Mouse (Mus musculus): ENCODE results near the gene Pla2g12a.
A peak's percentile ranks its signal among the peaks of the same experiment; 100 is the strongest.

Pla2g12a gene

GRCm38 (mm10) chr3:129898886-129899285 lies 20.5 kb downstream of the Pla2g12a start:
- peak; percentile 42 for DNase-seq (ENCODE audit: low read depth)

GRCm38 (mm10) chr3:129901271-129901809 lies 22.9 kb downstream of the Pla2g12a start, which contains the start of gene Casp6:
Gene Casp6, plus strand, starts transcription at chr3:129901425.
- DNase-seq (ENCODE audit: low read depth), result peak; percentile 89

GRCm38 (mm10) chr3:129903369-129903768 lies 25.0 kb downstream of the Pla2g12a start:
- no peak for DNase-seq (ENCODE audit: low read depth)

GRCm38 (mm10) chr3:129903866-129904265 lies 25.5 kb downstream of the Pla2g12a start:
- no peak for DNase-seq (ENCODE audit: low read depth)

- no peak for DNase-seq (ENCODE audit: low read depth)
Measured at GRCm38 (mm10) chr3:129904381-129905132, 26.2 kb downstream of the Pla2g12a start.

GRCm38 (mm10) chr3:129912025-129912424 lies 33.6 kb downstream of the Pla2g12a start:
- DNase-seq (ENCODE audit: low read depth), result no peak

- no peak for DNase-seq (ENCODE audit: low read depth)
Measured at GRCm38 (mm10) chr3:129913241-129913640, 34.8 kb downstream of the Pla2g12a start.

- DNase-seq (ENCODE audit: low read depth), result no peak
Measured at GRCm38 (mm10) chr3:129917424-129917823, 39.0 kb downstream of the Pla2g12a start.

- peak; percentile 67 for DNase-seq (ENCODE audit: low read depth)
Measured at GRCm38 (mm10) chr3:129918434-129918833, 40.0 kb downstream of the Pla2g12a start.

GRCm38 (mm10) chr3:129923581-129923980 lies 45.2 kb downstream of the Pla2g12a start:
- DNase-seq (ENCODE audit: low read depth), result no peak

- no peak for DNase-seq (ENCODE audit: low read depth)
Measured at GRCm38 (mm10) chr3:129925861-129926260, 47.5 kb downstream of the Pla2g12a start.

- no peak for DNase-seq (ENCODE audit: low read depth)
Measured at GRCm38 (mm10) chr3:129930213-129930778, 51.9 kb downstream of the Pla2g12a start.

GRCm38 (mm10) chr3:129932443-129932842 lies 54.0 kb downstream of the Pla2g12a start:
- peak; percentile 62 for DNase-seq (ENCODE audit: low read depth)

GRCm38 (mm10) chr3:129936561-129936960 lies 58.2 kb downstream of the Pla2g12a start:
- DNase-seq (ENCODE audit: low read depth), result no peak

GRCm38 (mm10) chr3:129937848-129938247 lies 59.4 kb downstream of the Pla2g12a start:
- DNase-seq (ENCODE audit: low read depth), result no peak

GRCm38 (mm10) chr3:129939058-129939457 lies 60.7 kb downstream of the Pla2g12a start:
- no peak for DNase-seq (ENCODE audit: low read depth)

- no peak for DNase-seq (ENCODE audit: low read depth)
Measured at GRCm38 (mm10) chr3:129940780-129941179, 62.4 kb downstream of the Pla2g12a start.

GRCm38 (mm10) chr3:129941291-129941690 lies 62.9 kb downstream of the Pla2g12a start:
- DNase-seq (ENCODE audit: low read depth), result no peak

GRCm38 (mm10) chr3:129943813-129944212 lies 65.4 kb downstream of the Pla2g12a start:
- no peak for DNase-seq (ENCODE audit: low read depth)
